Mouse (Mus musculus) monocyte, adult 59 days (primary cell): ENCODE results near the gene Csn1s1. TPM values are rescaled to one million over a fixed set of nuclear protein-coding genes. Genes with fewer than 3 reads are reported as not detected.

ENCODE experiments used
- total RNA-seq, 2 experiments: library from RNA; stranded (reverse); gene quantifications; one replicate each; pipeline ENCODE4 v1.2.4; 2023

Gene Csn1s1
- total RNA-seq, result not detected

GRCm38 (mm10) chr5:87665908-87666307 is at the start of gene Csn1s1:
TSS of gene Csn1s1 (plus strand) at chr5:87666208.

DNA sequence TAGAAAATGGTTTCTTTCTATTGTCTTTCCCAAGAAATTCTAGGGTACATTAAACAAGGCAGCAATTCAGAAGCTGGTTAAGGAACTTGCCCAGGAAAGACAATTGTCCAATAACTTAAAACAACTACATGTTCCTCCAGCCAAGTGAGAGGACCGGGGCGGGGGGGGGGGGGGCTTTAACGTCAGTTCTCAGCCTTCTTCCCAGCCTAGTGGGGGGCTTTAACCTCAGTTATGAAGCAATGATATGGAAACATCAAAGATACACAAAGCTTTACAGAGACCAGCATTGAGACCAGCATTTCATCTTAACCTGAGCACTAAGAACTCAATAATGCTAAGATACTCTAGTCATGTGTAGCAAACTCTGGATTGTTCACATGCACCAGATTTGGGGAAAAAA is 33.5 kb downstream of the Csn1s1 start, which contains the start of gene Csn2:
Csn2 (minus strand) TSS at position 101 of the 400 bp plus-strand sequence.

Other genes with a start within 250 kb of the Csn1s1 start
- not detected for gene Ugt2b38, start 242.0 kb upstream of the Csn1s1 start, total RNA-seq
- gene Ugt2a2, start 183.9 kb upstream of the Csn1s1 start, total RNA-seq, result not detected
- not detected for gene Gm43638, start 179.4 kb upstream of the Csn1s1 start, total RNA-seq
- not detected for gene Ugt2a1, start 175.3 kb upstream of the Csn1s1 start, total RNA-seq
- gene Sult1b1, start 128.0 kb upstream of the Csn1s1 start, total RNA-seq, result not detected
- not detected for gene Sult1d1, start 97.2 kb upstream of the Csn1s1 start, total RNA-seq
- not detected for gene Sult1e1, start 74.6 kb upstream of the Csn1s1 start, total RNA-seq
- not detected for gene Csn2, start 33.4 kb downstream of the Csn1s1 start, total RNA-seq
- gene Csn1s2a, start 108.4 kb downstream of the Csn1s1 start, total RNA-seq, result not detected
- not detected for gene Csn1s2b, start 141.9 kb downstream of the Csn1s1 start, total RNA-seq
- gene Prr27, start 159.5 kb downstream of the Csn1s1 start, total RNA-seq, result not detected
- gene Odam, start 218.8 kb downstream of the Csn1s1 start, total RNA-seq, result not detected